Mouse (Mus musculus) liver, embryonic 16.5 days (tissue): ENCODE results near the gene Dnajc22. TPM values are rescaled to one million over a fixed set of nuclear protein-coding genes. Genes with fewer than 3 reads are reported as not detected.

Source experiments
- ATAC-seq: fragments of 200-750 bp; cut with Nextera tagmentation; 2 replicates; pipeline ENCODE4 v1.8.0; 2017; ENCODE audit warnings: low read depth, mild to moderate bottlenecking, moderate number of reproducible peaks, moderate library complexity
- H3K27ac ChIP-seq: fragments of 300-500 bp; sonication (generic); 2 replicates; pipeline ENCODE4 v1.5.1; 2014; ENCODE audit warnings: mild to moderate bottlenecking, low read length
- H3K27me3 ChIP-seq: fragments of 300-500 bp; sonication (generic); 2 replicates; pipeline ENCODE4 v1.6.1; 2014; ENCODE audit warnings: low read depth, low read length, mixed read lengths; ENCODE audit not compliant: control insufficient read depth, insufficient read depth
- H3K36me3 ChIP-seq: fragments of 300-500 bp; sonication (generic); 2 replicates; pipeline ENCODE4 v1.6.1; 2014; ENCODE audit warnings: mild to moderate bottlenecking; ENCODE audit not compliant: control insufficient read depth, insufficient read depth
- H3K4me1 ChIP-seq: fragments of 300-500 bp; sonication (generic); 2 replicates; pipeline ENCODE4 v1.6.1; 2014; ENCODE audit warnings: low read depth, low read length, mixed read lengths; ENCODE audit not compliant: control insufficient read depth
- H3K4me2 ChIP-seq: fragments of 300-500 bp; sonication (generic); 2 replicates; pipeline ENCODE4 v1.6.1; 2014; ENCODE audit warnings: low read depth, low read length, mixed read lengths
- H3K4me3 ChIP-seq: fragments of 300-500 bp; sonication (generic); 2 replicates; pipeline ENCODE4 v1.5.1; 2014; ENCODE audit warnings: low read depth, mild to moderate bottlenecking, low read length
- H3K9ac ChIP-seq: fragments of 300-500 bp; sonication (generic); 2 replicates; pipeline ENCODE4 v1.6.1; 2014; ENCODE audit warnings: low read depth, low read length
- H3K9me3 ChIP-seq: fragments of 300-500 bp; sonication (generic); replicated peaks from 2 replicates; pipeline ENCODE4 v1.6.1; 2016; ENCODE audit warnings: low read length; ENCODE audit not compliant: control insufficient read depth
- WGBS: fragments of 180-500 bp; shearing (Covaris S2); extraction: QIAGEN DNeasy Blood & Tissue Kit; methylation state at CpG from one replicate; pipeline ENCODE4 v1.1.7; 2014; ENCODE audit not compliant: insufficient replicate concordance; 5-methylcytosine and 5-hydroxymethylcytosine counted together
- polyA plus RNA-seq: library from polyadenylated mRNA; unstranded; fragments of >200 nt; fragmentation: Nextera tagmentation; extraction: Ambion mirVana; gene quantifications from 2 replicates; pipeline ENCODE4 v1.2.1, GENCODE M21; 2015

Dnajc22 gene
- polyA plus RNA-seq, 1 experiment from 2014 or later = 19.2 TPM

- Histone ChIP-seq H3K9me3 (no peaks in the 10 kb centered on the region), H3K27me3 (no peaks in the 10 kb centered on the region), H3K9ac (no peak overlapping the region), H3K4me3 (no peak overlapping the region), H3K4me1 (no peaks in the 10 kb centered on the region; the same call in 1 of the 2 replicates), H3K36me3 (no peaks in the 10 kb centered on the region; the same call in 1 of the 2 replicates), H3K4me2 (no peak overlapping the region), H3K27ac (no peak overlapping the region)
- 33% methylated on average over 7 of the region's 7 CpGs for WGBS
- ATAC-seq = no peak
Observed at GRCm38 (mm10) chr15:99105238-99105637, 12.3 kb downstream of the Dnajc22 start.

- no peaks in the 10 kb centered on the region for H3K9me3 ChIP-seq
- H3K36me3 ChIP-seq = no peaks in the 10 kb centered on the region; the same call in 1 of the 2 replicates
- 64% methylated on average over 3 of the region's 3 CpGs for WGBS
- no peak overlapping the region for H3K27ac ChIP-seq
- H3K4me3 ChIP-seq = no peak overlapping the region
- no peak overlapping the region for H3K4me2 ChIP-seq
- ATAC-seq = no peak
- no peak overlapping the region for H3K9ac ChIP-seq
- H3K27me3 ChIP-seq = no peaks in the 10 kb centered on the region
- H3K4me1 ChIP-seq = no peaks in the 10 kb centered on the region
Observed at GRCm38 (mm10) chr15:99107866-99108265, 14.9 kb downstream of the Dnajc22 start.

GRCm38 (mm10) chr15:99111139-99111538, 18.2 kb downstream of the Dnajc22 start:
- Histone ChIP-seq H3K4me1 (no peaks in the 10 kb centered on the region; the same call in none of the 2 replicates), H3K4me2 (no peak overlapping the region), H3K9me3 (no peaks in the 10 kb centered on the region), H3K27me3 (no peaks in the 10 kb centered on the region), H3K4me3 (no peak overlapping the region), H3K9ac (no peak overlapping the region), H3K36me3 (no peaks in the 10 kb centered on the region), H3K27ac (no peak overlapping the region)
- no peak for ATAC-seq
- WGBS = 66% methylated on average over 3 of the region's 3 CpGs

GRCm38 (mm10) chr15:99111809-99112208, 18.8 kb downstream of the Dnajc22 start:
- H3K9ac ChIP-seq = no peak overlapping the region
- H3K4me1 ChIP-seq = no peaks in the 10 kb centered on the region; the same call in none of the 2 replicates
- no peaks in the 10 kb centered on the region for H3K36me3 ChIP-seq
- no peak overlapping the region for H3K27ac ChIP-seq
- WGBS = 45% methylated on average over 4 of the region's 4 CpGs
- H3K9me3 ChIP-seq = no peaks in the 10 kb centered on the region
- no peak overlapping the region for H3K4me3 ChIP-seq
- H3K27me3 ChIP-seq = no peaks in the 10 kb centered on the region
- ATAC-seq = no peak
- no peak overlapping the region for H3K4me2 ChIP-seq

- H3K9me3 ChIP-seq = no peaks in the 10 kb centered on the region
- H3K4me3 ChIP-seq = no peak overlapping the region
- peak overlapping the region; percentile 49; the same call in 1 of the 2 replicates for H3K4me2 ChIP-seq
- no peaks in the 10 kb centered on the region for H3K36me3 ChIP-seq
- no peak overlapping the region for H3K9ac ChIP-seq
- H3K27ac ChIP-seq = no peak overlapping the region
- WGBS = 63% methylated on average over 11 of the region's 11 CpGs
- H3K4me1 ChIP-seq = no peaks in the 10 kb centered on the region; the same call in none of the 2 replicates
- H3K27me3 ChIP-seq = no peaks in the 10 kb centered on the region
- ATAC-seq = no peak
Observed at GRCm38 (mm10) chr15:99112843-99113395, 19.9 kb downstream of the Dnajc22 start.

- ATAC-seq = no peak
- Histone ChIP-seq H3K27ac (no peak overlapping the region), H3K36me3 (no peaks in the 10 kb centered on the region), H3K4me3 (no peak overlapping the region), H3K4me2 (peak overlapping the region; percentile 49), H3K4me1 (no peaks in the 10 kb centered on the region; the same call in none of the 2 replicates), H3K9me3 (no peaks in the 10 kb centered on the region), H3K9ac (no peak overlapping the region), H3K27me3 (no peaks in the 10 kb centered on the region)
- WGBS = 5% methylated on average over 9 of the region's 9 CpGs
Observed at GRCm38 (mm10) chr15:99113396-99113975, 20.5 kb downstream of the Dnajc22 start.

- Histone ChIP-seq H3K4me1 (no peaks in the 10 kb centered on the region; the same call in none of the 2 replicates), H3K4me2 (no peak overlapping the region), H3K27ac (no peak overlapping the region), H3K27me3 (no peaks in the 10 kb centered on the region), H3K9me3 (no peaks in the 10 kb centered on the region), H3K9ac (no peak overlapping the region), H3K4me3 (no peak overlapping the region), H3K36me3 (no peaks in the 10 kb centered on the region)
- no peak for ATAC-seq
- 40% methylated on average over 14 of the region's 14 CpGs for WGBS
Observed at GRCm38 (mm10) chr15:99114312-99115064, 21.5 kb downstream of the Dnajc22 start.

GRCm38 (mm10) chr15:99115065-99115423, 22.1 kb downstream of the Dnajc22 start:
- Histone ChIP-seq H3K9ac (no peak overlapping the region), H3K36me3 (no peaks in the 10 kb centered on the region), H3K27me3 (no peaks in the 10 kb centered on the region), H3K4me1 (no peaks in the 10 kb centered on the region; the same call in none of the 2 replicates), H3K4me3 (no peak overlapping the region), H3K27ac (no peak overlapping the region), H3K4me2 (no peak overlapping the region), H3K9me3 (no peaks in the 10 kb centered on the region)
- WGBS = 41% methylated on average over 7 of the region's 7 CpGs
- no peak for ATAC-seq

- Histone ChIP-seq H3K4me1 (no peaks in the 10 kb centered on the region; the same call in none of the 2 replicates), H3K4me2 (no peak overlapping the region), H3K9me3 (no peaks in the 10 kb centered on the region), H3K36me3 (no peaks in the 10 kb centered on the region), H3K9ac (no peak overlapping the region), H3K27ac (no peak overlapping the region), H3K27me3 (no peaks in the 10 kb centered on the region), H3K4me3 (no peak overlapping the region)
- peak; percentile 48 for ATAC-seq
- WGBS = 29% methylated on average over 11 of the region's 11 CpGs
Observed at GRCm38 (mm10) chr15:99116539-99116938, 23.6 kb downstream of the Dnajc22 start.
